ENCODE assay signal across 8 mouse cellular contexts in genomic region chr4:129350644-129351043, GRCm38 (mm10). TPM values are rescaled to one million over a fixed set of nuclear protein-coding genes. Genes with fewer than 3 reads are reported as not detected.
DNase-seq lines count a peak whose midpoint lies in the region; ATAC-seq and TF ChIP-seq lines count a peak whose summit lies in the region.

No protein-coding gene starts in this region.

- no peak overlapping the region for H3K4me2 ChIP-seq in hindbrain, embryonic 12.5 days (replicated peaks)
- no peak overlapping the region for H3K4me2 ChIP-seq in intestine, embryonic 16.5 days (ENCODE audit: low read depth, low read length)
- H3K4me2 ChIP-seq in limb, embryonic 13.5 days (replicated peaks), result no peak overlapping the region
- H3K4me2 ChIP-seq in midbrain, postnatal 0 days (ENCODE audit: low read depth, low read length, poor library complexity, severe bottlenecking), result no peak overlapping the region

- no peak overlapping the region for H3K27ac ChIP-seq in hindbrain, embryonic 10.5 days
- H3K27ac ChIP-seq in hindbrain, embryonic 12.5 days, result no peak overlapping the region
- no peak overlapping the region for H3K27ac ChIP-seq in intestine, embryonic 16.5 days (ENCODE audit: low read length)
- no peak overlapping the region for H3K27ac ChIP-seq in limb, embryonic 13.5 days
- H3K27ac ChIP-seq in midbrain, postnatal 0 days (ENCODE audit: low read depth, low read length), result no peak overlapping the region

- no peaks in the 10 kb centered on the region for H3K27me3 ChIP-seq in hindbrain, embryonic 10.5 days (ENCODE audit: insufficient read depth, poor library complexity, severe bottlenecking)
- H3K27me3 ChIP-seq in hindbrain, embryonic 12.5 days, result no peaks in the 10 kb centered on the region
- H3K27me3 ChIP-seq in intestine, embryonic 16.5 days (replicated peaks; ENCODE audit: control insufficient read depth, insufficient read depth, low read length), result no peaks in the 10 kb centered on the region
- H3K27me3 ChIP-seq in limb, embryonic 13.5 days, result no peaks in the 10 kb centered on the region
- H3K27me3 ChIP-seq in midbrain, postnatal 0 days (ENCODE audit: insufficient read depth, low read length), result no peaks in the 10 kb centered on the region

- intact Hi-C loops in gastrocnemius, postnatal 36 days (cut with DNase I), result loop anchor here (1.0 kb wide), 1 partner anchor 105 kb away; no protein-coding TSS in a partner anchor

- no peaks in the 10 kb centered on the region for H3K4me1 ChIP-seq in hindbrain, embryonic 10.5 days (replicated peaks)
- no peaks in the 10 kb centered on the region for H3K4me1 ChIP-seq in hindbrain, embryonic 12.5 days
- H3K4me1 ChIP-seq in intestine, embryonic 16.5 days (ENCODE audit: control insufficient read depth, insufficient read depth, low read length), result no peaks in the 10 kb centered on the region
- H3K4me1 ChIP-seq in limb, embryonic 13.5 days, result no peaks in the 10 kb centered on the region
- no peaks in the 10 kb centered on the region for H3K4me1 ChIP-seq in midbrain, postnatal 0 days (ENCODE audit: insufficient read depth, low read length)

- WGBS in hindbrain, embryonic 10.5 days, result 2% methylated on average over 1 of the region's 1 CpGs
- WGBS in hindbrain, embryonic 12.5 days, result 11% methylated on average over 1 of the region's 1 CpGs
- WGBS in intestine, embryonic 16.5 days, result 9% methylated on average over 1 of the region's 1 CpGs
- 7% methylated on average over 1 of the region's 1 CpGs for WGBS in limb, embryonic 13.5 days
- 9% methylated on average over 1 of the region's 1 CpGs for WGBS in midbrain, postnatal 0 days

- H3K9me3 ChIP-seq in hindbrain, embryonic 10.5 days, result no peaks in the 10 kb centered on the region
- H3K9me3 ChIP-seq in hindbrain, embryonic 12.5 days (replicated peaks), result no peaks in the 10 kb centered on the region
- no peaks in the 10 kb centered on the region for H3K9me3 ChIP-seq in intestine, embryonic 16.5 days (ENCODE audit: control insufficient read depth, low read length)
- H3K9me3 ChIP-seq in limb, embryonic 13.5 days, result no peaks in the 10 kb centered on the region
- no peaks in the 10 kb centered on the region for H3K9me3 ChIP-seq in midbrain, postnatal 0 days (ENCODE audit: low read length)

- H3K4me3 ChIP-seq in hindbrain, embryonic 10.5 days, result no peak overlapping the region
- no peak overlapping the region for H3K4me3 ChIP-seq in hindbrain, embryonic 12.5 days
- no peak overlapping the region for H3K4me3 ChIP-seq in intestine, embryonic 16.5 days (ENCODE audit: low read length)
- H3K4me3 ChIP-seq in limb, embryonic 13.5 days, result no peak overlapping the region
- H3K4me3 ChIP-seq in midbrain, postnatal 0 days (ENCODE audit: low read depth, low read length), result no peak overlapping the region

- no peak overlapping the region for H3K9ac ChIP-seq in hindbrain, embryonic 12.5 days
- no peak overlapping the region for H3K9ac ChIP-seq in intestine, embryonic 16.5 days (ENCODE audit: low read depth, low read length)
- no peak overlapping the region for H3K9ac ChIP-seq in limb, embryonic 13.5 days
- no peak overlapping the region for H3K9ac ChIP-seq in midbrain, postnatal 0 days (replicated peaks; ENCODE audit: low read length, poor library complexity, severe bottlenecking)

- TF ChIP-seq CTCF in midbrain, postnatal 0 days (IDR thresholded peaks at IDR 0.05), result peak; percentile 99

- H3K36me3 ChIP-seq in hindbrain, embryonic 10.5 days, result peaks cover 52% of the 10 kb centered on the region
- peaks cover 31% of the 10 kb centered on the region for H3K36me3 ChIP-seq in hindbrain, embryonic 12.5 days
- peaks cover 4% of the 10 kb centered on the region; the same call in 1 of the 2 replicates for H3K36me3 ChIP-seq in intestine, embryonic 16.5 days (ENCODE audit: control insufficient read depth, insufficient read depth, low read length)
- peaks cover 31% of the 10 kb centered on the region for H3K36me3 ChIP-seq in limb, embryonic 13.5 days
- peaks cover 17% of the 10 kb centered on the region for H3K36me3 ChIP-seq in midbrain, postnatal 0 days (ENCODE audit: insufficient read depth, low read length)

- ATAC-seq in hindbrain, embryonic 12.5 days (ENCODE audit: low FRiP score), result no peak
- ATAC-seq in intestine, embryonic 16.5 days, result peak; percentile 84; the same call in 1 of the 2 replicates
- peak; percentile 85 for ATAC-seq in limb, embryonic 13.5 days (ENCODE audit: low FRiP score, low read depth)
- ATAC-seq in midbrain, postnatal 0 days (ENCODE audit: low FRiP score), result 0 out of 2 replicates have a peak, but pooled peaks have one; percentile 62

- peak; percentile 83 for DNase-seq in hindbrain, embryonic 10.5 days (ENCODE audit: low spot score)
- DNase-seq in embryo, embryonic 10 days (ENCODE audit: low spot score), result peak; percentile 91
- peak; percentile 58 to 72 for DNase-seq in gastrocnemius, postnatal 36 days
- DNase-seq in midbrain, postnatal 0 days (ENCODE audit: low spot score), result peak; percentile 87
- peak; percentile 63 to 90 for DNase-seq in spleen, postnatal 10 days (ENCODE audit: low spot score in 2 of 2)

RNA-seq across cellular contexts. Expression of gene Zbtb8os, which starts 15.1 kb away (rescaled TPM):
- polyA plus RNA-seq in hindbrain, embryonic 10.5 days (2016; fragmentation: Nextera tagmentation; extraction: Ambion mirVana), result 45.4 and 54.7 TPM in 2 replicates
- 33.3 and 33.8 TPM in 2 replicates for polyA plus RNA-seq in hindbrain, embryonic 12.5 days (2016; fragmentation: Nextera tagmentation; extraction: Ambion mirVana)
- total RNA-seq in gastrocnemius, postnatal 36 days (2021), result 10 to 100 TPM; 23.3 to 24.2 TPM
- 64.2 and 66.9 TPM in 2 replicates for polyA plus RNA-seq in intestine, embryonic 16.5 days (2015; fragmentation: Nextera tagmentation; extraction: Ambion mirVana)
- polyA plus RNA-seq in limb, embryonic 13.5 days (2015; fragmentation: Nextera tagmentation; extraction: Ambion mirVana), result 43.4 and 44.0 TPM in 2 replicates
- 2.9 and 4.1 TPM in 2 replicates for total RNA-seq in midbrain, postnatal 0 days (2014; rRNA removed)
- polyA plus RNA-seq in midbrain, postnatal 0 days (2015; fragmentation: Nextera tagmentation; extraction: Ambion mirVana), result 15.6 and 20.6 TPM in 2 replicates

RNA-seq across cellular contexts. Expression of gene Rbbp4, which starts 15.5 kb away (rescaled TPM):
- 470 and 520 TPM in 2 replicates for polyA plus RNA-seq in hindbrain, embryonic 10.5 days (2016; fragmentation: Nextera tagmentation; extraction: Ambion mirVana)
- 465 and 467 TPM in 2 replicates for polyA plus RNA-seq in hindbrain, embryonic 12.5 days (2016; fragmentation: Nextera tagmentation; extraction: Ambion mirVana)
- total RNA-seq in gastrocnemius, postnatal 36 days (2021), result 10 to 100 TPM; 36.0 to 47.3 TPM
- polyA plus RNA-seq in intestine, embryonic 16.5 days (2015; fragmentation: Nextera tagmentation; extraction: Ambion mirVana), result 271 and 297 TPM in 2 replicates
- polyA plus RNA-seq in limb, embryonic 13.5 days (2015; fragmentation: Nextera tagmentation; extraction: Ambion mirVana), result 491 and 502 TPM in 2 replicates
- 79.2 and 82.4 TPM in 2 replicates for total RNA-seq in midbrain, postnatal 0 days (2014; rRNA removed)
- 187 and 198 TPM in 2 replicates for polyA plus RNA-seq in midbrain, postnatal 0 days (2015; fragmentation: Nextera tagmentation; extraction: Ambion mirVana)

RNA-seq across cellular contexts. Expression of gene Zbtb8a, which starts 27.3 kb away (rescaled TPM):
- polyA plus RNA-seq in hindbrain, embryonic 10.5 days (2016; fragmentation: Nextera tagmentation; extraction: Ambion mirVana), result 7.7 and 11.8 TPM in 2 replicates
- 16.1 and 17.7 TPM in 2 replicates for polyA plus RNA-seq in hindbrain, embryonic 12.5 days (2016; fragmentation: Nextera tagmentation; extraction: Ambion mirVana)
- total RNA-seq in gastrocnemius, postnatal 36 days (2021), result 1 to 10 TPM in 1 of 2 experiments, under 1 TPM in 1; 0.76 to 1.1 TPM
- polyA plus RNA-seq in intestine, embryonic 16.5 days (2015; fragmentation: Nextera tagmentation; extraction: Ambion mirVana), result 13.6 and 14.0 TPM in 2 replicates
- polyA plus RNA-seq in limb, embryonic 13.5 days (2015; fragmentation: Nextera tagmentation; extraction: Ambion mirVana), result 14.6 and 14.8 TPM in 2 replicates
- total RNA-seq in midbrain, postnatal 0 days (2014; rRNA removed), result 22.9 and 25.2 TPM in 2 replicates
- 15.5 and 15.8 TPM in 2 replicates for polyA plus RNA-seq in midbrain, postnatal 0 days (2015; fragmentation: Nextera tagmentation; extraction: Ambion mirVana)
